Mouse (Mus musculus): ENCODE measurements at regions not wholly inside any gene's neighbourhood (a gene's known extent, or its start where the extent isn't known, plus 50 kb on each side); places are given as distances from the start of the nearest gene placed in this dataset.

- no peaks in the 10 kb centered on the region for H3K9me3 ChIP-seq (replicated peaks; ENCODE audit: insufficient read depth, low read length)
- DNase-seq (ENCODE audit: low read depth, low spot score), result no peak
- H3K27ac ChIP-seq (ENCODE audit: control insufficient read depth, low read depth, low read length), result no peak overlapping the region
- no peak overlapping the region for H3K9ac ChIP-seq (ENCODE audit: control insufficient read depth, low read depth, low read length, poor library complexity, severe bottlenecking)
- H3K4me1 ChIP-seq (ENCODE audit: control insufficient read depth in 1 of 2, insufficient read depth in 2 of 2, low read length in 2 of 2), result no peaks in the 10 kb centered on the region
- H3K36me3 ChIP-seq (ENCODE audit: control insufficient read depth in 1 of 2, insufficient read depth in 2 of 2, low read length in 2 of 2), result no peaks in the 10 kb centered on the region
- no peak for TF ChIP-seq EP300 (IDR thresholded peaks at IDR 0.05; ENCODE audit: low read depth in 1 of 2, low read length in 2 of 2)
- no peak for TF ChIP-seq ZC3H11A (IDR thresholded peaks at IDR 0.05; ENCODE audit: low read depth, low read length)
- TF ChIP-seq MAFK (IDR thresholded peaks at IDR 0.05; ENCODE audit: borderline replicate concordance, low read depth, low read length), result no peak
- TF ChIP-seq NELFE (IDR thresholded peaks at IDR 0.05; ENCODE audit: low read depth, low read length), result no peak
- TF ChIP-seq ZMIZ1 (IDR thresholded peaks at IDR 0.05; ENCODE audit: low read depth, low read length), result no peak
- TF ChIP-seq JUND (IDR thresholded peaks at IDR 0.05; ENCODE audit: low read depth, low read length), result no peak
- no peak overlapping the region for H3K4me3 ChIP-seq (ENCODE audit: control insufficient read depth in 1 of 2, insufficient read depth in 1 of 2, low read depth in 2 of 2, low read length in 2 of 2)
- H3K27me3 ChIP-seq (ENCODE audit: control insufficient read depth in 1 of 2, insufficient read depth in 2 of 2, low read length in 2 of 2), result no peaks in the 10 kb centered on the region; a peak in 1 of 4 replicates
- H3K79me2 ChIP-seq (ENCODE audit: control insufficient read depth, insufficient read depth, low read length, poor library complexity), result no peaks in the 10 kb centered on the region
These were observed 541.9 kb downstream of the Gm19410 start for GRCm38 (mm10) chr8:36307496-36307895.

GRCm38 (mm10) chr8:36308056-36308455 lies 542.5 kb downstream of the Gm19410 start:
- no peaks in the 10 kb centered on the region for H3K79me2 ChIP-seq (ENCODE audit: control insufficient read depth, insufficient read depth, low read length, poor library complexity)
- TF ChIP-seq USF1 (IDR thresholded peaks at IDR 0.05; ENCODE audit: low read depth, low read length) (no peak), TCF12 (IDR thresholded peaks at IDR 0.05; ENCODE audit: low read depth, low read length) (no peak), MAFK (IDR thresholded peaks at IDR 0.05; ENCODE audit: borderline replicate concordance, low read depth, low read length) (no peak)
- H3K4me3 ChIP-seq (ENCODE audit: control insufficient read depth in 1 of 2, insufficient read depth in 1 of 2, low read depth in 2 of 2, low read length in 2 of 2), result no peak overlapping the region
- DNase-seq (ENCODE audit: low read depth, low spot score), result no peak
- no peaks in the 10 kb centered on the region for H3K4me1 ChIP-seq (ENCODE audit: control insufficient read depth in 1 of 2, insufficient read depth in 2 of 2, low read length in 2 of 2)
- no peak overlapping the region for H3K27ac ChIP-seq (ENCODE audit: control insufficient read depth, low read depth, low read length)
- no peaks in the 10 kb centered on the region for H3K9me3 ChIP-seq (replicated peaks; ENCODE audit: insufficient read depth, low read length)
- no peak overlapping the region for H3K9ac ChIP-seq (ENCODE audit: control insufficient read depth, low read depth, low read length, poor library complexity, severe bottlenecking)
- H3K27me3 ChIP-seq (ENCODE audit: control insufficient read depth in 1 of 2, insufficient read depth in 2 of 2, low read length in 2 of 2), result no peaks in the 10 kb centered on the region; a peak in 1 of 4 replicates
- H3K36me3 ChIP-seq (ENCODE audit: control insufficient read depth in 1 of 2, insufficient read depth in 2 of 2, low read length in 2 of 2), result no peaks in the 10 kb centered on the region

- Histone ChIP-seq H3K4me1 (ENCODE audit: control insufficient read depth in 1 of 2, insufficient read depth in 2 of 2, low read length in 2 of 2) (no peaks in the 10 kb centered on the region), H3K36me3 (ENCODE audit: control insufficient read depth in 1 of 2, insufficient read depth in 2 of 2, low read length in 2 of 2) (no peaks in the 10 kb centered on the region), H3K27ac (ENCODE audit: control insufficient read depth, low read depth, low read length) (no peak overlapping the region), H3K9ac (ENCODE audit: control insufficient read depth, low read depth, low read length, poor library complexity, severe bottlenecking) (no peak overlapping the region), H3K79me2 (ENCODE audit: control insufficient read depth, insufficient read depth, low read length, poor library complexity) (no peaks in the 10 kb centered on the region), H3K27me3 (ENCODE audit: control insufficient read depth in 1 of 2, insufficient read depth in 2 of 2, low read length in 2 of 2) (no peaks in the 10 kb centered on the region; a peak in 1 of 4 replicates), H3K4me3 (ENCODE audit: control insufficient read depth in 1 of 2, insufficient read depth in 1 of 2, low read depth in 2 of 2, low read length in 2 of 2) (no peak overlapping the region), H3K9me3 (replicated peaks; ENCODE audit: insufficient read depth, low read length) (no peaks in the 10 kb centered on the region)
- DNase-seq (ENCODE audit: low read depth, low spot score), result no peak
- TF ChIP-seq ZNF384 (IDR thresholded peaks at IDR 0.05; ENCODE audit: low read depth, low read length) (no peak), RCOR1 (IDR thresholded peaks at IDR 0.05; ENCODE audit: low read depth, low read length) (no peak), ETS1 (IDR thresholded peaks at IDR 0.05; ENCODE audit: low read depth, low read length) (no peak), MAX (IDR thresholded peaks at IDR 0.05; ENCODE audit: low read length) (no peak), USF2 (IDR thresholded peaks at IDR 0.05; ENCODE audit: borderline replicate concordance in 1 of 2, insufficient read depth in 1 of 2, low read depth in 1 of 2, low read length in 2 of 2) (no peak), CHD2 (IDR thresholded peaks at IDR 0.05; ENCODE audit: low read length) (no peak), KAT2A (conservative IDR thresholded peaks at IDR 0.05; ENCODE audit: low read depth, low read length) (no peak), CHD1 (IDR thresholded peaks at IDR 0.05; ENCODE audit: low read depth, low read length) (no peak), SMC3 (IDR thresholded peaks at IDR 0.05; ENCODE audit: low read depth, low read length) (no peak), JUND (IDR thresholded peaks at IDR 0.05; ENCODE audit: low read depth, low read length) (no peak), NELFE (IDR thresholded peaks at IDR 0.05; ENCODE audit: low read depth, low read length) (no peak), TBP (IDR thresholded peaks at IDR 0.05; ENCODE audit: low read depth, low read length) (no peak), TAL1 (IDR thresholded peaks at IDR 0.05; ENCODE audit: low read length) (no peak), MYB (IDR thresholded peaks at IDR 0.05; ENCODE audit: low read depth, low read length) (no peak), POLR2A (IDR thresholded peaks at IDR 0.05; ENCODE audit: control insufficient read depth in 1 of 2, insufficient read depth in 1 of 2, low read depth in 1 of 2, low read length in 2 of 2, poor library complexity in 1 of 2) (no peak)
These were observed 543.7 kb downstream of the Gm19410 start for GRCm38 (mm10) chr8:36309326-36309725.

Measured in MEL (cell line).